ENCODE assay signal across 9 mouse cellular contexts in the genomic region with DNA sequence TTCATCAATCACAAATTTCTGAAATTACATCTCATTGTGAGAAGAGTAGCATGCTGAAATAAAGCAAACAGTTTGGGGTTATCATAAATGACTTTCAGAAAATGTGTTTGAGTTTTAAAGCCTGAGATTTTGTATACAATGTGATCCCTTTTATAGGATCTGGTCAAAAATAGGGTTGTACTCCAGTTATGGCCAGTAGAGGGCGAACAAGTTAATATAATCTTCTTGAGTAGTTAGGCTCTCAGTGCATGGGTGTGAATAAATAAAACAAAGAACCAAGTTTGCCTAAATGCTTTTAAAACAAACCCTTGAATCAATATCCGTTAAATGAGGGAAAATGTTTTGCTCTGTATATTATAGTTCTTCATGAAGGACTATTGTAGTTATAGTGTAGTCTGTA. TPM values are rescaled to one million over a fixed set of nuclear protein-coding genes. Genes with fewer than 3 reads are reported as not detected.
DNase-seq lines count a peak whose midpoint lies in the region; ATAC-seq and TF ChIP-seq lines count a peak whose summit lies in the region.
"Had no signal": no experiment of that assay in that cellular context is flagged by ENCODE, and none has a peak within 500 bp of the region (broad histone marks: within the 10 kb centered on the region; RNA-seq: fewer than 3 reads in every experiment).

No protein-coding gene starts in this region.

- H3K9me3 ChIP-seq in heart, embryonic 11.5 days (replicated peaks; ENCODE audit: control insufficient read depth, low read length): no peaks in the 10 kb centered on the region
- peaks cover 57% of the 10 kb centered on the region for H3K9me3 ChIP-seq in CH12.LX (replicated peaks; ENCODE audit: low read length)
- H3K9me3 ChIP-seq: hindbrain, embryonic 15.5 days had no signal

- no peaks in the 10 kb centered on the region for H3K4me1 ChIP-seq in heart, embryonic 11.5 days (ENCODE audit: control insufficient read depth, insufficient read depth, low read length)
- H3K4me1 ChIP-seq in CH12.LX (ENCODE audit: control insufficient read depth in 1 of 2, insufficient read depth in 2 of 2): no peaks in the 10 kb centered on the region
- H3K4me1 ChIP-seq: hindbrain, embryonic 15.5 days had no signal

- H3K4me2 ChIP-seq in heart, embryonic 11.5 days: no peak overlapping the region
- H3K4me2 ChIP-seq in CH12.LX (ENCODE audit: insufficient read depth, low read depth, poor library complexity, severe bottlenecking): no peak overlapping the region
- H3K4me2 ChIP-seq: hindbrain, embryonic 15.5 days had no signal

- dilution Hi-C loops in CH12.LX (cut with MboI; ENCODE audit: extremely low pct_ligation_motif_present, extremely low pct_unique_long_range_greater_than_20kb, low sequenced_read_pairs): no loop called here

- 10% methylated on average over 2 of the region's 2 CpGs for WGBS in heart, embryonic 11.5 days (ENCODE audit: insufficient replicate concordance)

- no peak overlapping the region for H3K4me3 ChIP-seq in heart, embryonic 11.5 days (ENCODE audit: low read depth, low read length)
- no peak overlapping the region for H3K4me3 ChIP-seq in CH12.LX (replicated peaks in 1 of 3; ENCODE audit: low read depth in 2 of 3, low read length in 2 of 3, poor library complexity in 1 of 3)
- H3K4me3 ChIP-seq: hindbrain, embryonic 15.5 days had no signal

- TF ChIP-seq RAD21 in CH12.LX (IDR thresholded peaks at IDR 0.05; ENCODE audit: low read depth, low read length): peak; percentile 40

- H3K27me3 ChIP-seq in heart, embryonic 11.5 days (ENCODE audit: control insufficient read depth, insufficient read depth, low read length): no peaks in the 10 kb centered on the region
- H3K27me3 ChIP-seq in CH12.LX (replicated peaks): no peaks in the 10 kb centered on the region
- H3K27me3 ChIP-seq: hindbrain, embryonic 15.5 days had no signal

- intact Hi-C loops in heart, postnatal 10 days (cut with DNase I): loop anchor here (1.0 kb wide), 2 partner anchors 328 to 668 kb away; no protein-coding TSS in a partner anchor

- no peaks in the 10 kb centered on the region for H3K79me2 ChIP-seq in CH12.LX (replicated peaks; ENCODE audit: control insufficient read depth, extremely low read depth, insufficient read depth, poor library complexity, severe bottlenecking)

- H3K27ac ChIP-seq in heart, embryonic 11.5 days (ENCODE audit: low read depth, low read length): no peak overlapping the region
- no peak overlapping the region for H3K27ac ChIP-seq in CH12.LX (ENCODE audit: insufficient read depth, low read depth)
- H3K27ac ChIP-seq: hindbrain, embryonic 15.5 days had no signal

- no peak for TF ChIP-seq POLR2A in CH12.LX (IDR thresholded peaks at IDR 0.05; ENCODE audit: low read depth, low read length)

- peak in 1 of 2 experiments; percentile 50; a peak in 2 of 4 replicates for TF ChIP-seq CTCF in CH12.LX (conservative IDR thresholded peaks at IDR 0.05 in 1 of 2, IDR thresholded peaks at IDR 0.05 in 1 of 2; ENCODE audit: low read depth in 2 of 2, low read length in 2 of 2)

- peak; percentile 22 to 44 for DNase-seq in heart, postnatal 10 days
- DNase-seq in CH12.LX (ENCODE audit: extremely low read depth): peak; percentile 12
- DNase-seq in ZHBTc4 (ENCODE audit: low read depth, low spot score): peak; percentile 26
- DNase-seq in kidney, postnatal 14 days: peak; percentile 12
- DNase-seq in yolk sac, embryonic 10.5 days (ENCODE audit: low spot score): no peak
- no peak for DNase-seq in urinary bladder, postnatal 14 days (ENCODE audit: low spot score)
- no peak for DNase-seq in adrenal gland, postnatal 4 days (ENCODE audit: low spot score in 2 of 2)

- in situ Hi-C loops in CH12.LX (cut with MboI; ENCODE audit: low pct_ligation_motif_present, low pct_unique_long_range_greater_than_20kb, low sequenced_read_pairs): loop anchor here (25.0 kb wide), 1 partner anchor 343 kb away; no protein-coding TSS in a partner anchor

- no peak for ATAC-seq in heart, embryonic 11.5 days (replicated peaks; ENCODE audit: insufficient number of reproducible peaks, low FRiP score, low TSS enrichment)

- no peak for TF ChIP-seq EP300 in CH12.LX (IDR thresholded peaks at IDR 0.05; ENCODE audit: low read length)

- H3K9ac ChIP-seq in heart, embryonic 11.5 days (ENCODE audit: low read depth, low read length): no peak overlapping the region
- H3K9ac ChIP-seq in CH12.LX (ENCODE audit: insufficient read depth, low read depth): no peak overlapping the region
- H3K9ac ChIP-seq: hindbrain, embryonic 15.5 days had no signal

- no peaks in the 10 kb centered on the region for H3K36me3 ChIP-seq in heart, embryonic 11.5 days (ENCODE audit: control insufficient read depth, insufficient read depth, low read length)
- H3K36me3 ChIP-seq in CH12.LX (replicated peaks in 1 of 2; ENCODE audit: control insufficient read depth in 1 of 2, insufficient read depth in 1 of 2, low read length in 1 of 2): no peaks in the 10 kb centered on the region
- H3K36me3 ChIP-seq: hindbrain, embryonic 15.5 days had no signal

TF ChIP-seq in CH12.LX, 34 proteins besides CTCF, POLR2A, EP300 and RAD21:
- no peak for TF ChIP-seq ZMIZ1 (IDR thresholded peaks at IDR 0.05; ENCODE audit: low read depth, low read length)
- TF ChIP-seq PAX5 (IDR thresholded peaks at IDR 0.05; ENCODE audit: low read length): no peak
- TF ChIP-seq SIN3A (IDR thresholded peaks at IDR 0.05; ENCODE audit: low read length): no peak

RNA-seq across cellular contexts. Expression of a gene that starts 46.7 kb away (rescaled TPM):
- not detected for total RNA-seq in heart, postnatal 10 days (2021)
- 0.35 and 0.44 TPM in 2 replicates for polyA plus RNA-seq in heart, embryonic 11.5 days (2014; fragmentation: Nextera tagmentation; extraction: Ambion mirVana)
- total RNA-seq in CH12.LX (2012; rRNA removed): not detected in 2 replicates
- not detected in 2 replicates for total RNA-seq in CH12.LX (2014; rRNA removed)
- polyA plus RNA-seq in CH12.LX (2012; ENCODE audit: insufficient read length, low read depth): not detected in 2 replicates
- total RNA-seq in adrenal gland, postnatal 4 days (2021): 1 to 10 TPM; 1.4 to 1.9 TPM

Comparison
In these comparisons a context has a peak if more than half of its experiments do, and no peak if none do; other contexts are left out.
1. DNase-seq: peak in heart, postnatal 10 days (2 of 2), CH12.LX (single experiment), ZHBTc4 (single experiment) and kidney, postnatal 14 days (single experiment); none in yolk sac, embryonic 10.5 days (single experiment), urinary bladder, postnatal 14 days (single experiment) and adrenal gland, postnatal 4 days (0 of 2).